Mouse (Mus musculus) CH12.LX (cell line): ENCODE results near the gene Qars. TPM values are rescaled to one million over a fixed set of nuclear protein-coding genes. Genes with fewer than 3 reads are reported as not detected.

ENCODE experiments used
- DNase-seq: peaks from one replicate; pipeline ENCODE4 v3.0.0-alpha.2; 2013; ENCODE audit errors: extremely low read depth
- H3K27ac ChIP-seq: 2 replicates; pipeline ENCODE4 v1.5.1; 2012; ENCODE audit warnings: low read depth, mild to moderate bottlenecking, control low read depth, moderate library complexity; ENCODE audit not compliant: insufficient read depth
- H3K27me3 ChIP-seq: replicated peaks from 2 replicates; pipeline ENCODE3; 2012; ENCODE audit warnings: inconsistent platforms
- H3K36me3 ChIP-seq, 2 experiments: replicated peaks in 1 of 2; 2 replicates each; pipeline versions ENCODE3 to v1.6.1; 2012; ENCODE audit warnings: inconsistent platforms in 1 of 2, low read length in 1 of 2, mild to moderate bottlenecking in 1 of 2, mixed read lengths in 1 of 2, moderate library complexity in 1 of 2; ENCODE audit not compliant: control insufficient read depth in 1 of 2, insufficient read depth in 1 of 2
- H3K4me1 ChIP-seq, 2 experiments: 2 replicates each; pipeline ENCODE4 v1.6.1; 2012; ENCODE audit warnings: inconsistent platforms in 1 of 2, moderate library complexity in 1 of 2; ENCODE audit not compliant: insufficient read depth in 2 of 2, control insufficient read depth in 1 of 2
- H3K4me2 ChIP-seq: 2 replicates; pipeline ENCODE4 v1.6.1; 2012; ENCODE audit warnings: low read depth, mild to moderate bottlenecking, control low read depth; ENCODE audit not compliant: poor library complexity, insufficient read depth, severe bottlenecking
- H3K4me3 ChIP-seq, 3 experiments: fragments of 150-350 bp in 1 of 3; sonication (generic) in 1 of 3; replicated peaks in 1 of 3; 2 replicates each; pipeline versions ENCODE3 to v1.5.1; 2011 to 2012; ENCODE audit warnings: low read depth in 2 of 3, low read length in 2 of 3, mild to moderate bottlenecking in 2 of 3, moderate library complexity in 2 of 3, control low read depth in 1 of 3, improper control_type of control experiment in 1 of 3, inconsistent platforms in 1 of 3, mixed read lengths in 1 of 3; ENCODE audit not compliant: poor library complexity in 1 of 3
- H3K79me2 ChIP-seq: replicated peaks from 2 replicates; pipeline ENCODE4 v1.6.1; 2012; ENCODE audit warnings: mild to moderate bottlenecking, moderate library complexity; ENCODE audit not compliant: control insufficient read depth, poor library complexity, insufficient read depth, severe bottlenecking; ENCODE audit errors: extremely low read depth
- H3K9ac ChIP-seq: 2 replicates; pipeline ENCODE4 v1.6.1; 2012; ENCODE audit warnings: low read depth, mild to moderate bottlenecking, control low read depth, moderate library complexity; ENCODE audit not compliant: insufficient read depth
- H3K9me3 ChIP-seq: replicated peaks from 2 replicates; pipeline ENCODE3; 2012; ENCODE audit warnings: low read length, inconsistent platforms, mixed read lengths
- BHLHE40 ChIP-seq: IDR thresholded peaks from 2 replicates; pipeline ENCODE4 v1.6.1; 2011; ENCODE audit warnings: mild to moderate bottlenecking, low read depth, low read length, improper control_type of control experiment
- CHD2 ChIP-seq: IDR thresholded peaks from 2 replicates; pipeline ENCODE4 v1.6.1; 2011; ENCODE audit warnings: low read length, improper control_type of control experiment
- CTCF ChIP-seq, 2 experiments: IDR thresholded peaks in 1 of 2; conservative IDR thresholded peaks in 1 of 2; 2 replicates each; pipeline ENCODE4 v1.5.1; 2011 to 2012; ENCODE audit warnings: low read depth in 2 of 2, low read length in 2 of 2, improper control_type of control experiment in 1 of 2, inconsistent platforms in 1 of 2, mild to moderate bottlenecking in 1 of 2, moderate library complexity in 1 of 2
- E2F4 ChIP-seq: IDR thresholded peaks from 2 replicates; pipeline ENCODE4 v1.6.1; 2011; ENCODE audit warnings: low read depth, low read length, improper control_type of control experiment; ENCODE audit not compliant: insufficient replicate concordance
- IRF4 ChIP-seq: IDR thresholded peaks from 2 replicates; pipeline ENCODE4 v1.6.1; 2014; ENCODE audit warnings: low read depth, mild to moderate bottlenecking, inconsistent platforms, low read length, improper control_type of control experiment
- MAX ChIP-seq: IDR thresholded peaks from 2 replicates; pipeline ENCODE4 v1.6.1; 2011; ENCODE audit warnings: low read length, improper control_type of control experiment
- MAZ ChIP-seq: IDR thresholded peaks from 2 replicates; pipeline ENCODE4 v1.6.1; 2012; ENCODE audit warnings: low read depth, mild to moderate bottlenecking, inconsistent platforms, low read length, improper control_type of control experiment, moderate library complexity
- MXI1 ChIP-seq: IDR thresholded peaks from 2 replicates; pipeline ENCODE4 v1.6.1; 2011; ENCODE audit warnings: mild to moderate bottlenecking, low read depth, low read length, improper control_type of control experiment
- MYC ChIP-seq: IDR thresholded peaks from 2 replicates; pipeline ENCODE4 v1.6.1; 2011; ENCODE audit warnings: low read depth, mild to moderate bottlenecking, improper control_type of control experiment, low read length
- NELFE ChIP-seq: IDR thresholded peaks from 2 replicates; pipeline ENCODE4 v1.6.1; 2011; ENCODE audit warnings: low read depth, low read length, improper control_type of control experiment
- PAX5 ChIP-seq: IDR thresholded peaks from 2 replicates; pipeline ENCODE4 v1.6.1; 2012; ENCODE audit warnings: low read length, inconsistent platforms, mixed read lengths
- POLR2A ChIP-seq: IDR thresholded peaks from 2 replicates; pipeline ENCODE4 v1.6.1; 2011; ENCODE audit warnings: low read depth, mild to moderate bottlenecking, improper control_type of control experiment, low read length
- RAD21 ChIP-seq: IDR thresholded peaks from 2 replicates; pipeline ENCODE4 v1.6.1; 2011; ENCODE audit warnings: low read depth, mild to moderate bottlenecking, low read length, improper control_type of control experiment, moderate library complexity
- RCOR1 ChIP-seq: conservative IDR thresholded peaks from 2 replicates; pipeline ENCODE4 v1.6.1; 2012; ENCODE audit warnings: low read depth, mild to moderate bottlenecking, inconsistent platforms, low read length, improper control_type of control experiment
- SIN3A ChIP-seq: IDR thresholded peaks from 2 replicates; pipeline ENCODE4 v1.6.1; 2012; ENCODE audit warnings: low read length, improper control_type of control experiment, inconsistent platforms
- UBTF ChIP-seq: IDR thresholded peaks from 2 replicates; pipeline ENCODE4 v1.6.1; 2012; ENCODE audit warnings: low read depth, mild to moderate bottlenecking, inconsistent platforms, low read length, improper control_type of control experiment, moderate library complexity
- USF1 ChIP-seq: IDR thresholded peaks from 2 replicates; pipeline ENCODE4 v1.6.1; 2014; ENCODE audit warnings: low read depth, mild to moderate bottlenecking, inconsistent platforms, low read length, improper control_type of control experiment
- ZC3H11A ChIP-seq: IDR thresholded peaks from 2 replicates; pipeline ENCODE4 v1.6.1; 2012; ENCODE audit warnings: low read depth, mild to moderate bottlenecking, inconsistent platforms, low read length, improper control_type of control experiment
- ZKSCAN1 ChIP-seq: IDR thresholded peaks from 2 replicates; pipeline ENCODE4 v1.6.1; 2012; ENCODE audit warnings: low read depth, inconsistent platforms, low read length, improper control_type of control experiment, borderline replicate concordance
- ZNF384 ChIP-seq: IDR thresholded peaks from 2 replicates; pipeline ENCODE4 v1.6.1; 2012; ENCODE audit warnings: low read depth, low read length, improper control_type of control experiment, inconsistent platforms
- dilution Hi-C: fragments of 300-500 bp; cut with MboI; formaldehyde crosslinking; loops from 2 replicates; pipeline ENCODE4 v1.14.3; 2020; ENCODE audit warnings: low sequenced_read_pairs; ENCODE audit not compliant: extremely low pct_unique_long_range_greater_than_20kb, extremely low pct_ligation_motif_present
- in situ Hi-C: fragments of 300-500 bp; cut with MboI; formaldehyde crosslinking; loops from 3 replicates; pipeline ENCODE4 v1.14.3; 2019; ENCODE audit warnings: low sequenced_read_pairs, low pct_ligation_motif_present, low pct_unique_long_range_greater_than_20kb, mixed read lengths
- polyA plus RNA-seq: library from polyadenylated mRNA; unstranded; fragments of >175 nt; gene quantifications from 2 replicates; pipeline ENCODE4 v1.2.1, GENCODE M21; 2012; ENCODE audit warnings: low read depth; ENCODE audit not compliant: insufficient read length
- total RNA-seq, 2 experiments: library from RNA; depleted of rRNA; stranded (reverse); fragments of 300-350 nt in 1 of 2; fragments of >200 nt in 1 of 2; gene quantifications; 2 replicates each; pipeline ENCODE4 v1.2.3; 2012 to 2014

Gene Qars
- total and polyA plus RNA-seq, 3 experiments, result 229 to 322 (median 293) TPM

GRCm38 (mm10) chr9:108494905-108495304, 12.6 kb upstream of the Qars start:
- Histone ChIP-seq H3K9me3 (no peaks in the 10 kb centered on the region), H3K36me3 (peaks cover 71 to 78% of the 10 kb centered on the region in 2 experiments), H3K79me2 (peaks cover 24% of the 10 kb centered on the region), H3K4me3 (no peak overlapping the region), H3K27ac (no peak overlapping the region), H3K27me3 (no peaks in the 10 kb centered on the region), H3K4me2 (no peak overlapping the region), H3K4me1 (peaks cover 5 to 21% of the 10 kb centered on the region in 2 experiments), H3K9ac (no peak overlapping the region)
- no peak for DNase-seq
- in situ Hi-C loops, result no loop called here
- dilution Hi-C loops, result no loop called here
- no peak for TF ChIP-seq E2F4
- no peak for TF ChIP-seq NELFE
- TF ChIP-seq ZNF384, result no peak
- TF ChIP-seq MXI1, result no peak
- no peak for TF ChIP-seq RCOR1
- no peak for TF ChIP-seq USF1

- dilution Hi-C loops, result no loop called here
- DNase-seq, result no peak
- no peaks in the 10 kb centered on the region for H3K27me3 ChIP-seq
- H3K4me1 ChIP-seq, result no peaks in the 10 kb centered on the region
- H3K79me2 ChIP-seq, result no peaks in the 10 kb centered on the region
- peaks cover 74 to 93% of the 10 kb centered on the region in 2 experiments for H3K36me3 ChIP-seq
- no peak overlapping the region for H3K4me2 ChIP-seq
- TF ChIP-seq PAX5 (no peak), ZKSCAN1 (no peak), RAD21 (no peak), MAZ (no peak), UBTF (no peak)
- in situ Hi-C loops, result no loop called here
- no peak overlapping the region for H3K9ac ChIP-seq
- no peaks in the 10 kb centered on the region for H3K9me3 ChIP-seq
- no peak overlapping the region for H3K27ac ChIP-seq
- no peak overlapping the region for H3K4me3 ChIP-seq
Observed at GRCm38 (mm10) chr9:108499231-108499630, 8.3 kb upstream of the Qars start.

GRCm38 (mm10) chr9:108499943-108500342, 7.6 kb upstream of the Qars start:
- Histone ChIP-seq H3K9me3 (no peaks in the 10 kb centered on the region), H3K79me2 (no peaks in the 10 kb centered on the region), H3K9ac (no peak overlapping the region), H3K36me3 (peaks cover 67 to 92% of the 10 kb centered on the region in 2 experiments), H3K27me3 (no peaks in the 10 kb centered on the region), H3K27ac (no peak overlapping the region), H3K4me2 (no peak overlapping the region), H3K4me1 (no peaks in the 10 kb centered on the region), H3K4me3 (no peak overlapping the region)
- no peak for DNase-seq
- dilution Hi-C loops, result no loop called here
- in situ Hi-C loops, result no loop called here
- TF ChIP-seq IRF4 (no peak), MYC (no peak), ZC3H11A (no peak), CHD2 (no peak), BHLHE40 (no peak), MAX (no peak), CTCF (conservative IDR thresholded peaks at IDR 0.05 in 1 of 2, IDR thresholded peaks at IDR 0.05 in 1 of 2; ENCODE audit: low read depth in 2 of 2, low read length in 2 of 2) (no peak), POLR2A (no peak), SIN3A (no peak)
